Mouse (Mus musculus) ovary, adult 18-20 months (tissue): ENCODE results near the gene Fuca1.

Experiments
- DNase-seq: peaks from one replicate; pipeline ENCODE4 v3.0.0; 2022; ENCODE audit warnings: low spot score, mixed read lengths

Fuca1 gene

GRCm38 (mm10) chr4:135920304-135921241 is at the start of gene Fuca1:
Gene Fuca1, plus strand, starts transcription at chr4:135920735.
- DNase-seq, result peak; percentile 90

GRCm38 (mm10) chr4:135872015-135872414 is 48.5 kb upstream of the Fuca1 start:
- no peak for DNase-seq

- no peak for DNase-seq
These were observed 47.7 kb upstream of the Fuca1 start for GRCm38 (mm10) chr4:135872589-135873391.

- peak; percentile 90 for DNase-seq
These were observed 46.9 kb upstream of the Fuca1 start, which contains the start of gene Pnrc2 for GRCm38 (mm10) chr4:135873526-135874202. Gene Pnrc2, minus strand, starts transcription at chr4:135873850.

GRCm38 (mm10) chr4:135874564-135875535 is 45.7 kb upstream of the Fuca1 start:
- DNase-seq, result no peak

- DNase-seq, result no peak
These were observed 45.0 kb upstream of the Fuca1 start for GRCm38 (mm10) chr4:135875546-135875945.

- DNase-seq, result no peak
These were observed 44.4 kb upstream of the Fuca1 start for GRCm38 (mm10) chr4:135875991-135876582.

- DNase-seq, result peak; percentile 71
These were observed 43.9 kb upstream of the Fuca1 start for GRCm38 (mm10) chr4:135876583-135877020.

- no peak for DNase-seq
These were observed 42.8 kb upstream of the Fuca1 start for GRCm38 (mm10) chr4:135877742-135878141.

- DNase-seq, result no peak
These were observed 41.5 kb upstream of the Fuca1 start for GRCm38 (mm10) chr4:135879021-135879420.

- DNase-seq, result no peak
These were observed 40.5 kb upstream of the Fuca1 start for GRCm38 (mm10) chr4:135880018-135880417.

GRCm38 (mm10) chr4:135880576-135880975 is 40.0 kb upstream of the Fuca1 start:
- no peak for DNase-seq

- DNase-seq, result no peak
These were observed 38.5 kb upstream of the Fuca1 start for GRCm38 (mm10) chr4:135882023-135882422.

GRCm38 (mm10) chr4:135883401-135883851 is 37.1 kb upstream of the Fuca1 start:
- no peak for DNase-seq

- no peak for DNase-seq
These were observed 36.5 kb upstream of the Fuca1 start for GRCm38 (mm10) chr4:135883881-135884516.

GRCm38 (mm10) chr4:135884531-135884930 is 36.0 kb upstream of the Fuca1 start:
- no peak for DNase-seq

- DNase-seq, result no peak
These were observed 34.9 kb upstream of the Fuca1 start for GRCm38 (mm10) chr4:135885676-135886075.

- no peak for DNase-seq
These were observed 34.4 kb upstream of the Fuca1 start for GRCm38 (mm10) chr4:135886184-135886583.

GRCm38 (mm10) chr4:135888448-135889057 is 32.0 kb upstream of the Fuca1 start:
- DNase-seq, result no peak
